Mouse (Mus musculus): ENCODE results near the gene Cadps. TPM values are rescaled to one million over a fixed set of nuclear protein-coding genes. Genes with fewer than 3 reads are reported as not detected.

The Cadps gene
- total RNA-seq, 2 experiments from 2014 or later, result 9.6 to 12.7 TPM

DNA sequence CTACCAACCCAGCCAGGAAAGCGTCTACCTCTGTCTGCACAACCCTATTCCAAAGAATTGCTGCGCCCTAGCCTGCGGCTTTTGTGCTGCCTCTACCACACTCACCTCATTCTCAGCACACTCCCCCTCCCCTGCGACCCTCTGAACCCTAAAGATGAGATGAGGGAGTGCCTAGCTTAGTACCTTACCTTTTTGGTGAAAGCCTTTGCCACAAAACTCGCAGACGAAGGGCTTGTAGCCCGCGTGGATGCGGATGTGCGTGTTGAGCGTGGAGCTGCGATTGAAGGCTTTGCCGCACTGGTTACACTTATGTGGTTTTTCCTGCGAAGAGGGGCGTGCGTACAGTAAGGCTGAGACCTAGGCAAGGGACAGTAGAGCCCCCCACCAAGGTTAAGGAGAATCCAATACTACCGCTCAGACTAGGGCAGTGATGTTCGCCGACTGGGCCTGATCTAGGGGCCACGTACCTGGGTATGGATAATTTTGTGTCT, 479.4 kb downstream of the Cadps start:
- no peak for DNase-seq (ENCODE audit: low spot score in 2 of 2)

DNA sequence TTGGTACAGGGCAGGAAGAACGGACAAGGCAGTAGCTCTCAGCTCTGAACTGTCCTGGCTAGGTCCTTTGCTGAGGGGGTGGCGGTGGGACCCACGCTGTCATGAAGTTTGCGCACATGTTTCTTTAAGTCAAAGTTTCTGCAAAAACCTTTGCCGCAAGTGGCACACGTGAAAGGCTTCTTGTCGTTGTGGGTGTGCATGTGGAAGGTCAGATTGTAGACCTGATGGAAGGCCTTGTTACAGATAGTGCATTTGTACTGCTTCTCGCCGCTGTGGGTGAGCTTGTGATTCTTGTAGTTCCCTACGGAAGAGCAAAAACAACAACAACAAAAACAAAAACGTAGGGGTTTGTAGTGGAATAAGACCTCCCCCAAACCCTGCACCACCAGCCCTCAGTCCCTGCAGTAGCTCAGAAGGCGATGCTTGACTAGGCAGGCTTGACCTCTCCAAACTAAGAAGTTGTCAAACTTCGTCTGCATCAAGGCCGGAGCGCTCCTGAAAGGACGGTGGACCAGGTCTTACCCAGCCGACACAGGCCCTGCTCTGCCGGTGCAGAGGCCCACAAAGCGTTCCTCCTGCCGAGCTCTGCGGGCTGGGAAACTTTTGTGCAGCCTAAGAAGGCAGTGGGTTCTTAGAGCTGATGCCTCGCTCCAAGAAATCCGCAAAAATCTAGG, 480.3 kb downstream of the Cadps start:
- no peak for DNase-seq (ENCODE audit: low spot score in 2 of 2)

DNA sequence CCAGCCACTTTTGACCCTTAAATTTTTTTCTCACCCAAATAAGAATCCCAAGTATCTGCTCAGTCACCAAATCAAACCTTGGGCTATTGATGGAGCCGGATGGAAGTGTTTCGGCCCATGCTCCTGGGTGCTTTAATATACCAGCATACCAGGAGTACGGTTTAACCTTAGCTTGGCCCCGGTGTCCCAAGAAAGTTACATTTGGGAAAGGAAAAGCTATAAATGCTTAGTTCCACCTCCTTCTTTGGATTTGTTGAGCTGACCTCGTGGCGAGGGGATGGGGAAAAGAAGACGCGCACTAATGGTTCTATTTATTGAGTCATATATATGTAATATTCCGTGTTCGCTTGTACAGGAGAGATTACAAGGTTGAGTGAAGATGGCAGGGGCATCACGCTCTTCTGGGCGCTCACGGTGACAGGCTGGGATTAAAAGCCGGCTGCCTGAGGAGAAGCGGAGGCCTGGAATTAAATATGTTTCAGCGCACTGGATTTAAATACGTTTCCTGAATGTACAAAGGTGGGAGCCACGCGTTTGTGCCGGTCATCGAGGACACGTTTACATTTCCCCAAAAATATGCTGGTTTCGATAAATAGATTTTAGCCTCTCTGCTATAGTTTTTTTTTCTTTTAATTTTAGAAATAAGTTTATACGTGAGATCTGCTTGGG, 481.0 kb downstream of the Cadps start:
- DNase-seq (ENCODE audit: low spot score in 2 of 2), result no peak

DNA sequence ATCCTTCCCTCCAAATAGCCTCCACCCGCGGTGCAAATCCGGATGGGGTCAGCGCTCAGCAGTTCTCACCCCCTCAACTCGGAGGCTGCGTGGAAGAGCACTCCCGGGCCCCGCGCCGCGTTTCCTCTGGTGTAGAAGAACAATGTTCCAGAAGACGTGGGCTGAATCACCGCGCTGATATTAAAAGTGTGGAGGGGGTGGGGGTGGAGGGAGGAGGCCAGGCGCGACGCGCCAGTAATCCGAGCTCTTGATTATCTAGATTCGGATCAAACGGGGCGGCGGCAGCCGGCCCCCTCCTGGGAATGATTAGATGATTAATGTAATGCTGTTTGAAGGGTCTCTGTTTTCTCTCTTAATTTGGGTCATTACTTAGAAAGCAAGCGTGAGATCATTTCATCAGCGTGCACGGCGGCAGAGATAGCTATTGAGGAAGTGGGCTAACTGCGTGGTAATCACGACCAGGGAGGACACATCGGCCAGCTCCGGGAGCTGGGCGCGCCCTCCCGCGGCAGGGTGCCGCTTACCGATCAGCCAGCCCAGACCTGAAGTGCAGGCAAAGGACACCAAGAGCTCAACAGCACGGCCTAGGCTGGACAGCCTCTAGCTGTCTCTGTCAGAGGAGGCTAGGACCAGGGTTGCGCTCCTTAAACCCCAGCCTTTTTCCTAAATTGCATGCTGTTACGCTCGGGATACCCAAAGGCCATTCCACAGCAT, 481.6 kb downstream of the Cadps start:
- no peak for DNase-seq (ENCODE audit: low spot score in 2 of 2)

DNA sequence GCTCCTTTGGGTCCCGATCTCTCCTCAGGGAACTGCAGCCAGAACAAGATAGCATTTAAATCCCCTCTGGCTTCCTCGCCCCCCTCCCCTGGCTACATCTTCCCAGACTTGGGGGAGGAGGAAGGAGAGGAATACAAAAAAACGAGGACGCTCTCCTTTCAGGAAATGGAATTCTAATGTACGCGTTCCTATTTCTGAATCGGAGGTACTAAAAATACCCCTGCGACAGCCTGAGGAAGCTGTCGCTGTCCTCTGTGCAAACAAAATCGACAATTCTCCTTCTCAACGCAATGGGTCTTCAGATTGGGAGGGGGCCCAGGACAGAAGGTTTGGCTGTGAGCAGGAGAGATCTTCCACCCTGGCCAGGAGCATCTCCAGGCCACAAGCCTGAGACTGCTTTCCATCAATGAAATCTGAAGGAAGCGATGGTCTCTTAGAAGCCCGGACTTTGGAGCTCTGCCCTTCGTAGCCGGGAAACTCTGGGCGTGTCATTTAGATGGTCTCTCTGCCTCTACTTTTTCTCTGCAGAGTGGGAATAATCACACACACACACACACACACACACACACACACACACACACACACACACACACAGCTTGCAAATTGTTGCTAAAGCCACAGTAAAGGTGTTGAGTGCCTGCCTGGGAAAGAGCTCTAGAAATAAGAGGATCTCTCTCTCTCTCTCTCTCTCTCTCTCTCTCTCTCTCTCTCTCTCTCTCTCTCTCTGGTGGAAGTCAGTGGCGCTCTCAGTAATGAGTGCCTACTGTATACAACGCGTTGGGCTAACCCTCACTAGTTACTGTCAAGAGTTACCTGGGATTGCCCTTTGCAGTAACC, 482.4 kb downstream of the Cadps start:
- no peak for DNase-seq (ENCODE audit: low spot score in 2 of 2)

DNA sequence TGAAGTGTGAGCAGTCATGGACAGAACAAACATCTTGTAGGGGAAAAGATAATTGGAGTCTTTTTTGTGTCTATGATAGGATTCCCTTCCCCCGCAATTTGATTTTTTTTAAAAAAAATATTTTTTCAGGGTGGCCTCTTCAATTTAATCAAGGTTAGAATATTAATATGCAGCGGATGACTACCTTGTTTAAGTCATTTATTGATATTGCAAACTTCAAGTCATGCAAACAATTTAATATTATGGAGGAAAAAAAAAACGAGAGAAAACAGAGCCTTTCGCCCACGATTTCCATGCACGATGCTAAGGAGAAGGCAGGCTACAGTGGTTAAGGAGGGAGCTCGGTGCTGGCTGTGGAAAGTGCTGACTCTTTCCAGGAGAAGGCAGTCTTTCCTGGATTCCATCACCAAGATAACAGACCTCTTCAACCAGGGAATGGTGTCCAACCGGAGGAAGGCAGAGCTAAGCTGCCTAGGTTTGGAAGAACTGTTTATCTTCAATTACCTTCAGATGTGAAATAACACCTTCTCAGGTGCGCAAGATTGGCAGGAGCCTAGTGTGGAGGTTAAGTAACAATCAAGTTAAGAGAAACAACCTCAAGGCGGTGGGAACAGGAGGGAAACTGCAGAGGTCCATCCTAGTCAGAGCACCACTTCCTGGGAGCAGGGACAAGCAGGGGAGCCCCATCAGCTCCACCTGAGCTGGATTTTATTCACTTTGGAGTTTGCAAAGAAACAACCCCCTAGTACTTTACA, 483.9 kb downstream of the Cadps start:
- no peak for DNase-seq (ENCODE audit: low spot score in 2 of 2)

DNA sequence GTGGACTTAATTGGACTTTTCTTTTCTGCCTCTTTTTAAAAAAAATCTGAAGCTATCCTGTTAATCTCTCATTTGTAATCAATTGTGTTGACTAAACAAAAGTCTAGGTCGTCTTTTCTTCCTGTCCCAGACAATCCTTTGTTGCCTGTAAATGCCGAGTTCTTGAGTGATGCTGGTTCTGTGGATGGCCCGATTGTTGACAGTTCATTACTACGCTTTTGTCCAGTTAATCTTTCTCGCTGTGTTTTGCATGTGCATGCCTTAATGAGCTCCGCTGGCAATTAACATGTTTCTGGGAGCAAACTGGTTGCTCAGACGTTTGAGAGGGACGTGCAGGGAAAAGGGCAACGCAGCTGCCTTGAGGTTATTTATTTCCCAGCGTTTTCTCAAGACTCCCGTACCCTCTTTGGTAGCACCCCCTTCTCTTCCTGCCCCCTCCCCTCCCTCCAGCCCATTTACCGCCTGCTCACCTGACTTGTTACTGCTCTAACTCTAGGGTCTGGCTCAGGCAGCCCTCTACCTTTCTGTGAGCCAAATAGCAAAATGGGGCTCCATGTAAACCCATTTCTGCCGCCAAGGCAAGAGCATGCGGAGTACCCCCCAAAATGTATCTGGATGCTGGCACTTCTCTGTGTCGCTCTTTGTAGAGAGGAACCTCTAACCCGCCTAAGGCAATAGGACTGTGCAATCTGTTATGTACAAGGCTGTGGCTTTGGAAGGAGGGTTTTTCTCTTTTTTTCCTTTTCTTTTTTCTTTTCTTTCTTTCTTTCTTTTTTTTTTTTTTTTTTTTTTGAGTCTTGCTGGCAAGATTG, 484.7 kb downstream of the Cadps start:
- no peak for DNase-seq (ENCODE audit: low spot score in 2 of 2)

DNA sequence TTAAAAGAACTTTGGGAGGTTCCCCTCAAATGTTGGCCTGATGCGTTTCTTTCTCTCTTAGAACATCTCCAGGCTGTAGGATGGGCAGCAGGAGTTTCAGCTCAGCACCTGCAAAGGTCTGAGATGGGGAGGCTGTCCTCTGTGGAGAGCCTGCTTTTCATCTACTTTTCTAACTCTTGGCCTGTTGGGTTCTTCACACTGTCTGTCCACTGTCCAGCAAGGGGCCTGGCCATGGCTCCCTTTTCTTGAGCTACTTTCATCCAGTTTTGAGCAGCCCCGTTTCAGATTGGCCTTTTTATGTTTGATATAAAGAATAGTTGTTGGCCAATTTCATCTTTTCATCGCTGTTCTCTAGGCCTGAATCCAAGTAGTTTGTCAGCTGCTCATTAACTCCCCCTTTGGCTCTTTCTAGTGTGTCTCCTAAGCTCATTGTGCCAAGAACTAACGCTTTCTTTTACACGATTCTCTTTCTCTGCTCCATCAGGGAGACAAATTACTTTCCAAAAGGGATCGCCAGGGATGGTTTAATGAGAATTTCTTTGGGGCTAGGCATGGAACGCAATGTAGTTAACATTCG, 485.4 kb downstream of the Cadps start:
- no peak for DNase-seq (ENCODE audit: low spot score in 2 of 2)

DNA sequence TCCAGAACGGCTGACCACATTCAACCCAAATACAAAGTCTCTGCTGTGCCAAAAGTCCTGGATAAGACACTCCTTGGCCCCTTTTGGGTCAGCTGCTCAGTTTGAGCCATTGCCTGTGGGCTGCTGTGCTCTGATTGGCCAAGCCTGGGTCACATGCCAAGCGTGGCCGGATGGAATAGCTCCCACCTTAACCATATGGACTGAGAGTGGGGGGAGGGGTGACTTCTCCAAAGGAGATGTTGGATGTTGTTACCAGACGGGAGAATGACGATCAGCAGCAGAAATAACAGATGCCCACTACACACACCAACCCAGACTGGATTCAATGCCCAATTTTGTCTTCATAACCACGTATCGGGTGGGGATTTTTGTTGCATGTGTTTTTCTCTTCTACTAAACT, 488.0 kb downstream of the Cadps start:
- no peak for DNase-seq (ENCODE audit: low spot score in 2 of 2)

DNA sequence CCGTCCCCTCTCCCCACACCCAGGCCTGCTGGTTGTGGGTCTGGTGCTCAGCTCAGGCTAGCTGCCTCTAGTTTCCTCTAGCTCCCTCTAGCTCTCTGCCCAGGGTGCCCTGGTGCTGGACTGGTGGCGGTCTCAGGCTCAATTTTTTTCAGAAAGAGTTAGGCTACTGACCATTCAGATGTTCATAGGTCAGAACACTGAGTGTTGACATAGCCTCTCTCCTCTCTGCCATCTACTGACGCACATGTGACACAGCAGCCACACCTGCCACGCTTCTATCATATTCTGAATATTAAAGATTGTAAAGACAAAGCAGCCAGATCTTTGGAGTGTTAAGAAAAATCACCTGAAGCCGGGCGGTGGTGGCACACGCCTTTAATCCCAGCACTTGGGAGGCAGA, 489.3 kb downstream of the Cadps start:
- no peak for DNase-seq (ENCODE audit: low spot score in 2 of 2)

Data from adrenal gland, adult 18-20 months (tissue).